Mouse (Mus musculus): ENCODE measurements at regions not wholly inside any gene's neighbourhood (a gene's known extent, or its start where the extent isn't known, plus 50 kb on each side); places are given as distances from the start of the nearest gene placed in this dataset.
A peak's percentile ranks its signal among the peaks of the same experiment; 100 is the strongest.

DNA sequence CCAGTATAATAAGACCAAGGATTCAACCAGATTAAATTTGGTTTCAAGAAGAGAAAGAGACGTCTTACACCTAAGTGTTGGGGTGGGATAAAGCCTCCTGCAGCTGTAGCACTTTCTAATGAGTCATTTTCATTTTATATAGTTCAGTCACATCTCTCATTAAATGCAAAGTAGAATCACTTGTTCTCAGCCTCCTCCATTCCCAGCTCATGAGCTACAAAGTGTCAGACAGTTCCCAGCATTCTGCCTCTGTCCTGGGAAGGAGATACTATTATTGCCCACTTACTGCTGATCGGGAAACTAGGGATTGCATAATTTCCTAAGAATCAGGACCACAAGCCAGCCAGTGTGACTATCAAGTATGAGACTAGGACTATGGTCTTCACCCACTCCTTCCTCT lies 158.9 kb downstream of the Tph2 start:
- peak; percentile 86 for ATAC-seq (ENCODE audit: low TSS enrichment)

DNA sequence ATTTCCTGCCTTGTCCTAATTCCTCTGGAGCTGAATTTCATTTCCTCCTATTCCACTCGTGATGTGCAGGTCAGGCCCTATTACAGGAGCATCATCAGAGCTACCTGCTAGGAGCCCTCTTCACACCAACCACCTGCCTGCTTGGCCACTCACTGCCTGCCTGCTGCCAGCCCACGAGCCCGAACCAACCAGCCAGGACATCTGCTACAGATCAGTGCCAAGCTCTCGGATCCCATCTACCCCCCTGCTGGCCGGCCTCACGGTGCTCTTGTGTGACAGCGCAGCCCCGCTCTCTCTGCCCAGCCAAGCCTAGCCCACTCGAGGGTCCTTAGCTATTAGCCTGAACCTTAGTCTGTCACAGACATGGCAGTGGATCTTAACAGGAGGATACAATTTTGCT lies 165.4 kb downstream of the Tph2 start:
- peak; percentile 80 for ATAC-seq (ENCODE audit: low TSS enrichment)

DNA sequence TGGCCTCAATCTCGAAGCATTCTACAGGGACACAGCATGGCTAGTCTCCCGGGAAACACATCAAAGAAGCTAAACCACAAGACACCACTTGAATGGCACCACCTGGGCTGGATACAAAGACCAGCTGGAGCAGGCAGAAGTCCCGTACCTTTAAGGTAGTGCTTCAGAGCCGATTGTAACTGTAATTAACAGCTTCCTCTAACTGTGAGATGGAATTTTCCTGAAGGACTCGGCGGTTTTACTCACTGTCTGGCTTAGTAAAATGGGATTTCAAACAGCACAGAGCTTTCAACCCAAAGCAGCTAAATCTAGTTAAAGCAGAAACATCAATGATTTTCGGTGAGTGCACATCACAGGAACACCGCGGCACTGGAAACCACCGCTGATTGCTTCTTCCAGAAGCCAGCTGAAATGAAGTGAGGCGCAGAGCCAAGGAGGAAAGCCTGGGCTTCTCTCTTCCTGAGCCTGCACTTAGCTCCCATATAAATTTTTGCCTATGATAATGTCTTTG lies 171.3 kb downstream of the Tph2 start:
- ATAC-seq (ENCODE audit: low TSS enrichment) = peak; percentile 90

DNA sequence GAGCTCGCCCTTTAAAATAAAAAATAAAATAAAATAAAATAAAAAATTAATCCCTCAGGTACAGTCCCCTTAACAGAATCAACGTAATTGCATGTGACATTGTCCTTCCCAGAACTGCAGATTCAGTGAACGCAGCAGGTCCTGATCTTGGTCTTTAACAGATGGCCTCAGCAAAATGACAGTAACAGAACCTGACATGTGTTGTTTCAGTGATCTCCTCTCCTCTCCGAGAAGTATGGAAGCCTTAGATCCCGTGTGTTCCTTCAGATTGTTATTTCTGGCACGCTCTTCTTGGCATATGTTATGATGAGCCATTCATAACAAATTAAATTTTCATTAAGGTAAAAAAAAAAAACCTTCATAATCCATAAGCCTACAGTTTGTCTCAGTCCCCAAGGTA lies 171.9 kb downstream of the Tph2 start:
- 0 out of 2 replicates have a peak, but pooled peaks have one; percentile 2 for ATAC-seq (ENCODE audit: low TSS enrichment)

DNA sequence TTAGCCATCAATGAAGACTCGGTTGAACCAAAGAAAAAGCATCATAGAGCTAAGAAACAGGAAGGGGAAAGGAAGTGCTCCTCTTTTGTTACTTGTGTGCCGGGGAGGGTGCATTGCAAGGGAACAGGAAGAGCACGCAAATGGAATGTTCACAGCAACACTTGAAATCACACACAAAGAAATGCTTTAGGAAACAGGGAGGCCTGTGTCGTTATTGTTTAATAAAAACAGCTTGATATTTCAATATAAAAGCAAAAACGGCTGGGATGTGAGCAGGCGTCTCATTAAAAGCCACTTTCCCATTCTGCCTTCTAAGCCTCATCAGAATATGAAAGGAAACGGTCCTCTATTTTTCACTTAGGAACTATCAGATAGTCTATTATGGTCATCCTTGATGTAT lies 172.5 kb downstream of the Tph2 start:
- no peak for ATAC-seq (ENCODE audit: low TSS enrichment)

DNA sequence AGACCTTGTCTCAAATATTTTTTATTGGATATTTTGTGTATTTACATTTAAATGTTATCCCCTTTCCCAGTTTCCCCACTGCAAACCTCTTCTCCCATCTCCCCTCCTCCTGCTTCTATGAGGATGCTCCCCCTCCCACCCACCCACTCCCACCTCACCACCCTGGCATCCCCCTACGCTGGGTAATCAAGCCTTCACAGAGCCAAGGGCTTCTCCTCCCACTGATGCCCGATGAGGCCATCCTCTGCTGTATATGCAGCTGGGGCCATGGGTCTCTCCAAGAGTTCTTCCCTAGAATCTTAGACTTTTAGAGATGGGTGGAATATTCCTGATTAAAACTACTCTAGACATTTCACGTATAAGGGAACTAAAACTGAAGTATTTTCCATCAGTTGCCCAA lies 172.9 kb downstream of the Tph2 start:
- no peak for ATAC-seq (ENCODE audit: low TSS enrichment)

DNA sequence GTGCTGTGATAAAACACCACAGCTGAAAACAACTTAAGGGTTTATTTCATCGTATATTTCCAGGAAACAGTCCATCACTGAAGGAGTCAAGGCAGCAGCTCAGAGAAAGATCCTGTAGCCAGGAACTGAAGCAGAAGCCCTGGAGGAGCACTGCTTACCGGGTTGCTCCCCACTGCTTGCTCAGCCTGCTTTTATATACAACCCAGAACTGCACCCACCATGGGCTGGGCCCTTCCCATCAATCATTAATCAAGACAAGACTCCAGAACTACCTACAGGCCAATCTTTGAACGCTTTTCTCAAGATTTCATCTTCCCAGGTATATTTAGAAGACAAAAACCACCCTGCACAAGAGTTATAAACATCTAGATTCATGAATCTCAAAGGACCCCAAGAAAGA lies 188.4 kb downstream of the Tph2 start:
- ATAC-seq (ENCODE audit: low TSS enrichment) = no peak

DNA sequence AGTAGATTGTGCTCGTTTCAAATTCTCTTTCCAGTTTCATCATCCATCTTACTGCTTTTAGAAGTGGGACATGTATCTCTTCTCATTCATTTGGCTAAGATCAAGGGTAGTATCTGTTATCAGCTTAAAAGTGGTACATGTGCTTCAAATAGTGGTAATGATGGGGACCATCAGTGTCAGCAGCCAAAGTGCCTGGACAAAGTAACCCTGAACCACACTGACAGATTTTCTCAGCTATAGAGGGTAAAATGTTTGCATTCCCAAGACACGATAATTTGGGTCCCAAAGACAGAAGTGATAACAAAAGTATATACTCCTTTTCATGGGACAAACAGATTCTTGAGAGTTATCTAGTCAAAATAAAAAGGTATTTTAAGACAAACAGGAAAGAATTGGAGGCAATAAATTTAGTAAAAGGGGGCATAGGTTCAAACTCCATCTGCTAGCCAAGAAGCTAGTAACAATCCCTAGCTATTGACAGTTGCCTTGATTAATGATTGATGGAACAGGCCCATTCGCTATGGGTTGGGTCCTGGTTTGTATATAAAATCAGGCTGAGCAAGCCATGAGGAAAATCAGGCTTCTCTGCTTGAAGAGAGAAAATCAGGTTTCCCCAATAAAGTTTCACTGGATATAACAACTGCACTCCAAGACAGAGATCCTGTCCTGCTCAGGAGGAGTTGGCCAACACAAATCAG lies 189.5 kb downstream of the Tph2 start:
- no peak for ATAC-seq (ENCODE audit: low TSS enrichment)

DNA sequence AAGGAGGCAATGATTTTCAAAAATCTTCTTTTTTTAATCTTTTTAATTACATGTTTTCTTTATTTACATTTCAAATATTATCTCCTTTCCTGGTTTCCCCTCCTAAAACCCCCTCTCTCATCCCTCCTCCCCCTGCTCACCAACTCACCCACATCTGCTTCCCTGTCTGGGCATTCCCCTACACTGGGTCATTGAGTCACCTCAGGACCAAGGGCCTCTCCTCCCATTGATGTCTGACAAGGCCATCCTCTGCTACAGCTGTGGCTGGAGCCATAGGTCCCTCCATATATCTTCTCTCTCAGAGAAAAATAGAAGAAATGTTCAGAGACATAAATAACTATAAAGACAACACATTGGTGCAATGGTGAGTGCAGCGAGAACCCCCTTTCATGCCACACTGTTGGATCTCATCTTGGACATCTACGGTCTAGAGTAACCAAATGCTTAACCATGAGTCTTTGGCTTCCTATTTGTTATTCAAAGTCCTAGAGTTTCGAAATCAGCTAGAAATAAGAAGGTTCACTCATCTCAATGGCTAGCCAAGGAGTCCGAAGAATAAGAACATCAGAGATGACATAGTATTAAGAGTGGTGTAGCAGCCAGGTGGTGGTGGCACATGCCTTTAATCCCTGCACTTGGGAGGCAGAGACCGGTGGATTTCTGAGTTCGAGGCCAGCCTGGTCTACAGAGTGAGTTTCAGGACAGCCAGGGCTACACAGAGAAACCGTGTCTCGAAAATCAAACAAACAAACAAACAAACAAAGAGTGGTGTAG lies 186.5 kb upstream of the Trhde start:
- ATAC-seq (ENCODE audit: low TSS enrichment) = no peak

DNA sequence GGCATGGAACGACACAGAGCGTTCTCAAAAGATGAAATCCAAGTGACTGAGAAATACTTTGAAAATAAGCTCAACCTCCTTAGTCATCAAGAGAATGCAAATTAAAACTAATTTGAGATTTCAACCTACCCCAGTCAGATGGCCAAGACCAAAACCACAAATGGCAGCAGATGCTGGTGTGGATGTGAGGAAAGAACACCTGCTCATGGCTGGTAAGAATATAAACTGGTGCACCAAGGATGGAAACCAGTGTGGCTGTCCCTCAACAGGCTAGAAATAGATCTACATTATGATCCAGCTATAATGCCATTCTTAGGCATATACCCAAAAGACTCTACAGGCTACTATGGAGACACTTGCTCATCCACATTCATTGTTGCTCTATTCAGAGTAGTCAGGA lies 170.3 kb upstream of the Trhde start:
- peak; percentile 83 for ATAC-seq (ENCODE audit: low TSS enrichment)

DNA sequence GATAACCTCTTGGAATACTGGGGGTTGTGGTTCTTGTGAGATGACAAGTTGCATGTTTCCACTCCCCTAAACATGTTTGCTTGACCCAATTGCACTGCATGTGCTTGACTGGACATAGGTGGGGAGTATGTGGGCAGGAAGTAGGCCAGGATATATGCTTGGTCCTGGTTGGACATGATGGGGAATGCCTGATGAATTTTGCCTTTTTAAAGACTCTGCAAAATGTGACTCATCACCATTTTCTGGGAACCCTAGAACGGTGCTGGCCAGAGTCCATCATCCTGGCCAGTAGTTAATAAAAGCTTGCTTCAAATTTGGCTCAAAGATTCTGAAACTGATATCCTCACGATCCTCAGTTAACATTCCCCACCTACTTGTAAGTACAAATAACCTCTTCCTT lies 161.5 kb upstream of the Trhde start:
- peak; percentile 65; the same call in 1 of the 2 replicates for ATAC-seq (ENCODE audit: low TSS enrichment)

DNA sequence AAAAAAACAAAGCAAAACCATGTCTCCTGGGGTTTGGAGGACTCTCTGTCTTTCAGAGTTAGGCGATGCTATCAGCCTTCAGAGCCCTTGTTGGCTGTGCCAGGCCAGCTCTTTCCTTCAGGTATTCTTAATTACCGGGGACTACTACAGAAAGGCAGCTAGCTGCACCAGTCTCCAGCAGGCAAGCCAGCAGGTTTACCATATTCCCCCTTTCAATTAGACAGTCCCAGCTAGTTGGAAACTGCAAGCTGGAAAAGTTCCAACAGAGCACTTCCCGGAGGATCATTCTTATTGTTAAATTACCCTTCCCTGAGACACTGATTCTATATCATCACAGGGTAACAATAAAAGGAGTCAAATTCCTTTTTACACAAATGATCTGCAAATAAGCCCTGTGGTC lies 155.8 kb upstream of the Trhde start:
- no peak for ATAC-seq (ENCODE audit: low TSS enrichment)

DNA sequence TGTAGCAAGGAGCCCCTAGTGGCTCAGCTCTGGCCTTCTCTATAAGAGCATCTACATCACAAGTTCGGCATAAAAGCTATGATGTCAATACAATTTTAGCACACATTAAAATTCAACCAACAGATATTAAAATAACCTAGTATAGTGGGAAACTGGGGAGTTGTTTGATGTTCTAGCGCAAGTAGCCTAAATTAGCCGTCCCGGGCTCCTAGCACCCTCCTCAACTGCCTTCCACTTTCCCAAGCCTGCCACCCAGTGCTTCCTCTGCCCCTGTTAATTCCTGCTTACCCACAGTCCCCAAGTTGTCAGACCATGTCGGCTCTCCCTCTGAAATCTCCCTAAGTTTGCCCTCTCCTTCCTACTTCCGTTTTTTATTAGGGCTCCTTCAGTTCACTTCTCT lies 154.2 kb upstream of the Trhde start:
- ATAC-seq (ENCODE audit: low TSS enrichment) = peak; percentile 87

DNA sequence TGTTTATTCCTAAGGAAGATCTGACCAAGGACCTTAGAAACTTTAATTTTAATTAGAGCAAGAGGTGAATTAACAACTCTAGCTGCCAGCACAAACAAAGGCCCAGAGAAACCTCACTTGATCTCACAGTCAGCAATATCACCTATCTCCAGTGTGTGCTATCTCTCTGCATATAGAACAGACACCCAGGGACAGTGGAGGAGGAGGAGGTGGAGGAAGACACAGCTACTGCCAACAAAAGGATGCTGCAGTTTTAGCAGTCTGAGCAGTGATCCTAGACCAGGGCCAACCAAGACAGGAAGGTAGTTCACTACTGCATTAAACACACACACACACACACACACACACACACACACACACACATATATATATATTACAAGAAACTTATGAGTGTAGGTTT lies 153.5 kb upstream of the Trhde start:
- ATAC-seq (ENCODE audit: low TSS enrichment) = peak; percentile 77

DNA sequence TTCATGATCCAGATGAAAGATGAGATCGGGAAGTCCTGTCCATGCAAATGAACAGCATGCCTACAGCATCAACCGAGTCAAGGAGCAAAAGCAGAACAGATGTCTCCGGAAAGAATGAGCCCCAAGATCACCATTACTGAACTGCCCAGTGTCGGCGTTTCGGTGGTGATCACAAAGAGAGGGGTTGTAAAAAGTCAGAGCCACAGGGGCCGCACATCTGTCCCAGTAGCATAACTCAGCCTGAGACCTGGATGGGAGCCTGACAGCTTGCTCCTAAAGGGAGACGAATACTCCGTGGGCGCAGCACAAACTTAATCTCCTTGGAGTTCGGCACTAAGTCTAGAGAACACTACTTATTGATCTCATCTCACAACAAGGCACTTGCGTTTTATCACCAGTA lies 151.3 kb upstream of the Trhde start:
- ATAC-seq (ENCODE audit: low TSS enrichment) = no peak

DNA sequence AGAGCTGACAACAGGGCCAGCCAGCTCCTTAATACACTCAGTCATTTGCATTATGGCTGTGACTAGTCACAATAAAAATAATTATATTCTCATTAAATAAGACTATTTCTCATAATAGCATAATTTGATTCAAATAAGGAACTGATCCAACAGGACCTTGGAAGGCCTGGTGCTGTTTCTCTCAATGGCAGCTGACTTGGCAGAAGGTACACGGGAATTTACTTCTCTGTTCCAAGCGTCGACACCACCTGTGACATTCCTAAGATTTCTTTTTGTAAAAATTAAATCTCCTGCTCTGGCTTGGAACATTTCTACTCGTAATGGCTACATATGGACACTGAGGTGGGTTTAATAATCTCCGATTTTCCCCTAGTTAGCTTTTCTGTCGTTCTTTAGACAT lies 147.1 kb upstream of the Trhde start:
- no peak for ATAC-seq (ENCODE audit: low TSS enrichment)

DNA sequence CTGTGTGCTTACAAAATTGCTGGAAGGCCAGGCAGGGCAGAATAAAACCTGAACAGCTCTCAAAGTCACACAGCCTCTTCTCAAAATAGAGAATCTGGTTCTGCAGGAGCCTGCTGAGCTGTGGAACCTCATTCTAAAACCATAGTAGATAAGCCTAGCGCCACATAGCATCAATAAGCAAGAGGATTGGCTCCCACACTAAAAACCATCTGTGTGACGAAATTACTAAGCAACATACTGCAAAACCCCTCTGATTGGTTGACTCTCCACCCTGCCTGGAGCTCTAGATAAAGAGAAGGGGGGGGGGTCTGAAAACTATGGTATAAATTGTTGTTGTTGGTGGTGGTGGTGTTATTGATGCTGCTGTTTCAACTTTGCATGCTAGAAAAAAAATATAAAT lies 122.6 kb upstream of the Trhde start:
- peak; percentile 69 for ATAC-seq (ENCODE audit: low TSS enrichment)

DNA sequence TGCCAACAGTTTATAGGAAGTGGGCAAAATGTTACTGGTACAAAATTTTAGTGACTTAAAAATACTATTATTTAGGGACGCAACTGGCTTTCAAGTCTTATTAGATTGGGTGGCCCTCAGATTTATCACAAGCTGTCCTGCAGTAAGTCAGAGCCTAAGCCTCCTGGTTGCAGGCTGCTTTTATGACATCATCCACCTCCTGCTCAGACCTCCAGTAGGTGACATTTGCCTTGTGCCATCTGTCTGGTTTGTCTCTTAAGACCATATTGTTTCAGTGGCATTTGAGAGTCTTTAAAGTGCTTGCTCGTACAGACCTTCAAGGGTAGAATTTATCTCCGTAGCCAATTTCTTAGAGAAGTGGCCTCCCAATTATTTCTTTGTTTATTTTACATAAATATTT lies 111.9 kb upstream of the Trhde start:
- ATAC-seq (ENCODE audit: low TSS enrichment) = no peak

DNA sequence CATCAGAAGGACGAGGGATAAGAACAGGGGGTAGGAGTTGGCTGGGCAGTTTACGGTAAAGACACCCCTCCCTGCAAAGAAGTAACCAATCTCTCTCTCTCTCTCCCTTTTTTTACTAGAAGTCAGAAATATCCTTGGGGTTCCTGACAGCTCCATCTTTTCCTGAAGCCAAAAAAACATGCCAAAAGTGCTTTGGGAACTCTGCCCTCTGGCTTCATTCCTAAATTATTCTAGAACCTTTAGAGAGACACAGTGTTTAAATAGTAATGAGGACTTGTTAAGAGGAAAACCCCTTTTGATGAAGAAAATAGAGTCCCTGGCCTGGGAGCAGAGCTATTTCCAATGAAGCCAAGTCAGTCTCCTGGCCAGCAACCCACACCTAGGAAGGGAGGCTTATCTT lies 89.8 kb upstream of the Trhde start:
- ATAC-seq (ENCODE audit: low TSS enrichment) = no peak

DNA sequence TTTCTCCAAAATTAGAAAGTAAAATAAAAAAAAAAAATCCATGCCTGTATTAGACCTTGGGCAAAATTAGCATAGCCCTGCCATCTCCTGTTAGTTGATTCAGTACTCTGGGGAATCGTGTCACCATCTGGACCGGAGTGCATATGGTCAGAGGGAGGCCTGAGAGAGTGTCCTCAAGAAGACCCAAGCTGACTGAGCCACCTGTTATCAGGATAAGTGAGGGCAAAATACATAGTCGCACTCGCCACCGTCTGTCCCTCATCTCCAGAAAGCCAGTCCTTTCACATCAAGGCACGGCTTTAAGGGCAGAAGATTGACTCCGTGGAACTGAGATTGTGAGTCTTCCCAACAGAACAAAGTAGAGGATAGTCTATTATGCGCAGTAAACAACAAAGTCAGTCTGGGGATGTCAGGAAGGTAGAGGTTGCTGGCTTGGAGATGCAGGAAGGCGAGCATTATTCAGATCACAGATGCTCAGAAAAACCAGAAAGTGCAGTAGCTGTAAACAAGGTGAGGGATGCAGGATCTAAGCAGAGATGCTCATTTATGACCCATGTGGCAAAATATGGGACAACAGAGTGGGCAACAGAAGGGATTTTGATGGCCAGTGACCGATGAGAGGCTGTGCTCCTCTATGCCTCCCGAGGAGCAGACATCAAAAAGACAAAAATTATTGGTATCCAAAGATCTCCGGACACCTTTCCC lies 88.8 kb upstream of the Trhde start:
- ATAC-seq (ENCODE audit: low TSS enrichment) = no peak

DNA sequence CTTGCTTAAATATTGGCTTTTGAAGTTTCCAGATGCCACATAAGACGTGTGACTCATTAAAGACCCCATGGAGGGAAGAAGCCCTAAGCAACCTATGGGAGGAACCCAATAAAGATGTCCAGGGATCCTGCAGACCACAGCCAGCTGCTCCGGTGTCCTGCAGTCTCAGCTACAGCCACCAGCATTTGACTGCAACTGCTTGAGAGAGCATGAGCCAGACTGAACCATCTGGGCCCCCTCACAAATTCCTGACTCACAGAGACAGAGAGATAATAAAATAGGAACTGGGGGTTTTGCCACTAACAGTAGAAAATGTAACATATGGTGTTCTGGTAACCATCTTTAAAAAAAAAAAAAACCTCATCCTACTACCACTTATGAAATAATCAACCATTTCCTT lies 69.1 kb upstream of the Trhde start:
- peak; percentile 95 for ATAC-seq (ENCODE audit: low TSS enrichment)

DNA sequence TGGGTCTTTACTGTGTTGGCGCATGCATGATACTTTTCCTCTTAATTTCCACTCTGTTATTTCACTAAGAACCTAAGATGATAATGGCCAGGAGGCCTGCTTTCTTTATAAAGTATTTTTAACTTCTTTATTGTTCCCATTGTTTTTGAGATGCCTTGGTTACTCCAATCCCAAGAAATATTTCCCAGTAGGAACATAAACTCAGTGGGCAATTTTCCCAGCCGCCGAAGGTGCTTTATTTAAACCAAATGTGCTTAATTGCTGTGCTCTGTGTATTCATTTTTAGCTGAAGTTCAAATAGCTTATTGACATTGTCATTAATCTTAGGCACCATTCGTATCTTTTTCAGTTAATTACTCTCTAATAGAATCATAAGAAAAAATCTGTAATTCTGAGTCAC lies 55.1 kb upstream of the Trhde start:
- no peak for ATAC-seq (ENCODE audit: low TSS enrichment)

DNA sequence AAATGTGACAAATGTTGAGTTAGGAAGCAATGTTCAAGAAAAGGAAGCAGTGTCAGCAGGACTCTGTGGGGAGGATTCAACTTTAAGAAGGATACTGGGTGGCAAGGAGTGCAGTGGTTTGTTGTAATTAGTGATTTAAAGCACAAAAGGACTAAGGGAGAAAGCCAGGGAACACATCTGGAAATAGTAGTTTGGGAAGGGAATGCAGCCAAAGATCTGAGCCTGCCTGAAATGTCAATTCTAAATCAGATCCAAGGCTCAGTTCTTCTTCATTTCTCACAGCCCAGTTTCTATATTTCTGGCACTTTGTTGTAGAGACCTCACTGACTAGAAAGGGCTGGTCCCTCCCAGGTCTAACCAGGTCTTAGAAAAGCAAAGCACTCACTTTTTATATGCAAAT lies 50.6 kb upstream of the Trhde start:
- no peak for ATAC-seq (ENCODE audit: low TSS enrichment)

All from frontal cortex, adult (tissue).